8 mouse cellular contexts compared by ENCODE assay signal in the genomic region with DNA sequence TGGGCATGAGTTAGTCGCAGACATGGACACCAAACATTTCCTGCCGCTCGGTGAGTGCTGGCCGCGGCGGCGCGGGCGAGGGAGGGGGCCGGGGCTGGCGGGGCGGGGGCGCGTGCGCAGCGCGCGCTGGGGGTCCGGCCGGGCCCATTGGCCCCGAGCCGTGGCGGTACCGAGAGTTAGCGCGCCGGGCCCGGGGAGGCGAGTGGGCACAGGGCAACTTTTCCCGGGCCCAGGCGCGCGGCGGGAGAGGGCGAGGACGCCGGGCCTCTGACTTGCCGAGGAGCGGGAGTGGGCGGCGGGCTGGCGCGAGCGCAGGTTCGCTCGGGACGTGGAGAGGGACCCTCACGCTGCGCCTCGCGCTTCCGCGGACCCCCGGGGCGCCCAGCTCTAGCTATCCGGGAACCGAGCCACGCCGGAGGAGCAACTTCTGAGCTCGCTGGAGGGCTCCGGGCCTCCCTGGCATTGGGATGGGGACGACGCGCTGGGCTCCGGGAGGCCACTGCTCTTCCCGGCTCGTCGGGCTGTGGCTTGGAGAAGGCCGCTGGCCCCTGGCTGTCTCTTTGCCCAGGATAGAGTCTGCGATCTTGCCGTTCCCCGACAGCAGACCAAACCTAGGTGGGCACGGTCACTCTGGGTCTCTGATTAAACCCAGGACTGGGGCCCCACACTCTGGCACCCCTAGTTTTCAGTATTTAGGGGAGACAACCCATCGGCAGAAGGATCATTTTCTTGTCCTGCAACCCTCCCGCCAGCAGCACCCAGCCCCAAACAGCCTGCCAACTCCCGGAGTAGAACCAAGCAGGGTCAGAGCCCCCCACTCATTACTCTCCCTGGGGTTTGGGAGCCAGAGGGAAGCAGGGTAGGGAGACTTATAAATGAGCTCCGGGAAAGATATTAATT. TPM values are rescaled to one million over a fixed set of nuclear protein-coding genes. Genes with fewer than 3 reads are reported as not detected.
DNase-seq lines count a peak whose midpoint lies in the region; ATAC-seq lines count a peak whose summit lies in the region.

No protein-coding gene starts in this region.

- H3K9ac ChIP-seq in intestine, embryonic 16.5 days (ENCODE audit: low read depth, low read length): peak overlapping the region; percentile 97
- H3K9ac ChIP-seq in lung, embryonic 16.5 days (ENCODE audit: low read length): peak overlapping the region; percentile 98
- H3K9ac ChIP-seq in stomach, embryonic 14.5 days (replicated peaks; ENCODE audit: low read depth, low read length): peak overlapping the region; percentile 92

- peak overlapping the region; percentile 91 for H3K4me3 ChIP-seq in intestine, embryonic 16.5 days (ENCODE audit: low read length)
- peak overlapping the region; percentile 88 for H3K4me3 ChIP-seq in lung, embryonic 16.5 days (ENCODE audit: low read length)
- peak overlapping the region; percentile 85 for H3K4me3 ChIP-seq in stomach, embryonic 14.5 days (ENCODE audit: low read depth, low read length)

- intact Hi-C loops in gastrocnemius, postnatal 14 days (cut with DNase I; ENCODE audit: low total_unique reads): loop anchor here (5.0 kb wide), 1 partner anchor 55 kb away; no protein-coding TSS in a partner anchor

- peak overlapping the region; percentile 97 for H3K27ac ChIP-seq in intestine, embryonic 16.5 days (ENCODE audit: low read length)
- H3K27ac ChIP-seq in lung, embryonic 16.5 days (ENCODE audit: low read length): peak overlapping the region; percentile 97
- peak overlapping the region; percentile 98 for H3K27ac ChIP-seq in stomach, embryonic 14.5 days (ENCODE audit: low read length)

- peak; percentile 41 for ATAC-seq in CD4-positive, CD25-positive, alpha-beta regulatory T cell, adult 4 months
- ATAC-seq in intestine, embryonic 16.5 days: 0 out of 2 replicates have a peak, but pooled peaks have one; percentile 4
- ATAC-seq in lung, embryonic 16.5 days (ENCODE audit: low read depth): peak; percentile 15
- ATAC-seq in stomach, embryonic 14.5 days (ENCODE audit: insufficient number of reproducible peaks, insufficient read depth, low FRiP score, low read depth): no peak

- WGBS in intestine, embryonic 16.5 days: under 1% methylated on average over 70 of the region's 77 CpGs
- WGBS in lung, embryonic 16.5 days: under 1% methylated on average over 56 of the region's 77 CpGs
- WGBS in stomach, embryonic 14.5 days: under 1% methylated on average over 75 of the region's 77 CpGs

- H3K36me3 ChIP-seq in intestine, embryonic 16.5 days (ENCODE audit: control insufficient read depth, insufficient read depth, low read length): no peaks in the 10 kb centered on the region
- H3K36me3 ChIP-seq in lung, embryonic 16.5 days (ENCODE audit: control insufficient read depth, insufficient read depth, low read length): no peaks in the 10 kb centered on the region
- no peaks in the 10 kb centered on the region for H3K36me3 ChIP-seq in stomach, embryonic 14.5 days (ENCODE audit: control insufficient read depth, insufficient read depth, low read length)

- no peaks in the 10 kb centered on the region for H3K27me3 ChIP-seq in intestine, embryonic 16.5 days (replicated peaks; ENCODE audit: control insufficient read depth, insufficient read depth, low read length)
- no peaks in the 10 kb centered on the region for H3K27me3 ChIP-seq in lung, embryonic 16.5 days (ENCODE audit: control insufficient read depth, insufficient read depth, low read depth, low read length)
- no peaks in the 10 kb centered on the region for H3K27me3 ChIP-seq in stomach, embryonic 14.5 days (ENCODE audit: control insufficient read depth, insufficient read depth, low read length)

- peaks cover 62% of the 10 kb centered on the region for H3K4me1 ChIP-seq in intestine, embryonic 16.5 days (ENCODE audit: control insufficient read depth, insufficient read depth, low read length)
- peaks cover 48% of the 10 kb centered on the region for H3K4me1 ChIP-seq in lung, embryonic 16.5 days (replicated peaks; ENCODE audit: control insufficient read depth, insufficient read depth, low read length)
- peaks cover 46% of the 10 kb centered on the region for H3K4me1 ChIP-seq in stomach, embryonic 14.5 days (ENCODE audit: control insufficient read depth, insufficient read depth, low read length)

- peak; percentile 67 for DNase-seq in 3134 (ENCODE audit: extremely low read depth, insufficient read length, low spot score)
- DNase-seq in cerebellum, adult 8-10 months: peak; percentile 27
- peak; percentile 70 for DNase-seq in gastrocnemius, postnatal 14 days
- DNase-seq in frontal cortex, postnatal 36 days (ENCODE audit: low spot score in 2 of 2): no peak

- H3K9me3 ChIP-seq in intestine, embryonic 16.5 days (ENCODE audit: control insufficient read depth, low read length): no peaks in the 10 kb centered on the region
- no peaks in the 10 kb centered on the region for H3K9me3 ChIP-seq in lung, embryonic 16.5 days (ENCODE audit: control insufficient read depth, low read length)
- no peaks in the 10 kb centered on the region for H3K9me3 ChIP-seq in stomach, embryonic 14.5 days (ENCODE audit: control insufficient read depth, low read depth, low read length)

- peak overlapping the region; percentile 96 for H3K4me2 ChIP-seq in intestine, embryonic 16.5 days (ENCODE audit: low read depth, low read length)
- peak overlapping the region; percentile 75 for H3K4me2 ChIP-seq in lung, embryonic 16.5 days (ENCODE audit: low read depth, low read length)
- peak overlapping the region; percentile 95 for H3K4me2 ChIP-seq in stomach, embryonic 14.5 days (replicated peaks; ENCODE audit: low read depth, low read length)

RNA-seq across cellular contexts. Expression of a gene that starts 1.4 kb away (rescaled TPM):
- 1 to 10 TPM; 3.3 to 7.8 TPM for polyA plus RNA-seq in CD4-positive, CD25-positive, alpha-beta regulatory T cell, adult 4 months (2017; shearing (Covaris generic))
- 10 to 100 TPM; 48.4 to 53.6 TPM for total RNA-seq in gastrocnemius, postnatal 14 days (2021)
- polyA plus RNA-seq in intestine, embryonic 16.5 days (2015; fragmentation: Nextera tagmentation; extraction: Ambion mirVana): 9.9 and 11.4 TPM in 2 replicates
- polyA plus RNA-seq in lung, embryonic 16.5 days (2015; fragmentation: Nextera tagmentation; extraction: Ambion mirVana): 11.3 TPM in 2 replicates
- 9.0 and 10.3 TPM in 2 replicates for polyA plus RNA-seq in stomach, embryonic 14.5 days (2014; fragmentation: Nextera tagmentation; extraction: Ambion mirVana)

Comparison
In these comparisons a context has a peak if more than half of its experiments do, and no peak if none do; other contexts are left out.
1. DNase-seq: peak in 3134 (single experiment), cerebellum, adult 8-10 months (single experiment) and gastrocnemius, postnatal 14 days (single experiment); none in frontal cortex, postnatal 36 days (0 of 2).
2. Peak in every context shown above with its lines, with median percentiles within 50 percentile points of each other: H3K27ac ChIP-seq, H3K4me2 ChIP-seq, H3K4me3 ChIP-seq and H3K9ac ChIP-seq.